Mouse (Mus musculus) retina, embryonic 14.5 days (tissue): ENCODE measurements at regions not wholly inside any gene's neighbourhood (a gene's known extent, or its start where the extent isn't known, plus 50 kb on each side); places are given as distances from the start of the nearest gene placed in this dataset.

ENCODE experiments used
- DNase-seq: peaks from one replicate; pipeline ENCODE4 v3.0.0-alpha.2; 2015; ENCODE audit warnings: low spot score

GRCm38 (mm10) chr3:43783000-43783588 lies 1595.1 kb upstream of the Pcdh10 start:
- peak; percentile 67 for DNase-seq

- DNase-seq: peak; percentile 3
Observed at GRCm38 (mm10) chr3:43784170-43784569, 1594.0 kb upstream of the Pcdh10 start.
